Mouse (Mus musculus) layer of hippocampus, postnatal 36 days (tissue): ENCODE measurements at regions not wholly inside any gene's neighbourhood (a gene's known extent, or its start where the extent isn't known, plus 50 kb on each side); places are given as distances from the start of the nearest gene placed in this dataset.

Source experiments
- DNase-seq, 2 experiments: peaks; one replicate each; pipeline ENCODE4 v3.0.0; 2022

DNA sequence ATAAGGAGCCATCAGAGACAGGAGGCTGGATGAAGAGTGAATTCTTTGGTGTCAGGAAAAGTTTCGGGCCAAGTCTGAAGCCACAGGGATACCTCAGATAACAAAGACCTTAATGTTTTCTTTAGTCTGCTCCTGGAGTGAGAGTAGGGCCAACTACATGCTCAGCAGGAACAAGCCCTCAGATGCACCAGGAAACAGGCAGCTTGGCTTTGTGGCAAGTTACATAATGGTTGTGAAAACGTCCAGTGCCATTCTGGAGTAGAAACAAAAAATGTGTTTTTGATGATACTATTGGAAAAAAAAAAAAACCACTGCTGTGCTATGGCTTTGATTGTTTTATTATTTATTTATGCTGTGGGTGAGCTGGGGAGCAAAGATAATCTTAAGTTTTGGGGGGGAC is 452.2 kb upstream of the Mon1b start:
- DNase-seq = peak; percentile 12 to 18

DNA sequence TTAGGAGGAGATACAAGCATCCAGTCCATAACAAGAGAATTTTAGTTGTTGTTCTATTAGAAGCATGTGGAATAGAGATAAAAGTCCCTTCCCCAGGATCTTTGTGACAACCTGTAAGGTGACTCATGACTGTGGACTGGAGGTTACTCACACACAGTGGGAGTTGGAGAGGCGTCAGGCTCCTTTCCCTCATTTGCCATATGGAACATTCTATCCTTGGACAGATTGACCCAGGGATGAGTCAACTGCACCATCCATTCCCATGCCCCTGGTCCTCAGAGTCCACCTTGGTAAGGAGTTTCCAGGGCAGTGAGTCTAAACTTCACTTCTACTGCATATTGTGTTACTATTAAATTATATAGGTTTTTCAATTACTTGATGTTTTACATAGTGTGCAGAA is 444.9 kb upstream of the Mon1b start:
- no peak for DNase-seq

DNA sequence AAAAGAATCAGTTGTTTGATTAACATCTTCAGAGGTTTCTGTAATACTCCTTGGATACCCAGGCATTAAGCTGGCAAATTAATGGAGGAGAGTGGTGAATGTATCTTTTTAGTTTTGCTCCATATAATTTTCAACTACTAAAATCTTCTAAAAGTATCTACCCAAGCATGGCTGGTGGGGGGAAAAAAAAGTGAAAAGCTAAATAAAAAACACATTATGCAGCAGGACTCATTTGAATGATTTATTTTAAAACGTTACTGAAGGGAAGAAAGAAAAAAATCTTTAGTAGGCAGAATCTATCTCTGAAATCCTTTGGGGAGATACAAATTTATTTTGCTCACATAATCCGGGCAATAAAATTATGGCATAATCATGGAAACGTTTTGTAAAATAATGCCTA is 443.9 kb upstream of the Mon1b start:
- no peak for DNase-seq
